33 mouse cellular contexts compared by ENCODE assay signal in the genomic region with DNA sequence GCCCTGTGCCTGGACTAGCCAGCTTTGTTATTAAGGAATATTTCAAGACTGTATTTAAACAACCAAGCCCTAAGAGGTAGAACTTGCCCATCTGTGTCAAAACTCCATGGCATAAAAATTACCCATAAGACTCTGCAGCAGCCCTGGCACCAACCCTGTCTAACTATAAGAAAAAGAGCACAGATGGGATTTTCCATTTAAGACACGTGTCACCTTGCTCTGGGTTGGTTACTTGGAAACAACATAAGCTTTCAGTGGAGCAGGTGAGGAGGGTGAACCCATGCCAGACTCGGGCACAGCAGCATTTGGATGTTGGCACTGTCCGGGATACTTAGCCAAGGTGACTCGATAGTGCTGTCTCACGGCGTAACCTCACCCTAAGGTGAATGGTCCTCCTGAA. TPM values are rescaled to one million over a fixed set of nuclear protein-coding genes. Genes with fewer than 3 reads are reported as not detected.
DNase-seq lines count a peak whose midpoint lies in the region; ATAC-seq and TF ChIP-seq lines count a peak whose summit lies in the region.
"Had no signal": no experiment of that assay in that cellular context is flagged by ENCODE, and none has a peak within 500 bp of the region (broad histone marks: within the 10 kb centered on the region; RNA-seq: fewer than 3 reads in every experiment).

No protein-coding gene starts in this region.

- H3K4me2 ChIP-seq in forebrain, embryonic 14.5 days (ENCODE audit: low read length), result no peak overlapping the region
- 0 out of 2 replicates have a peak overlapping the region, but pooled peaks have one; percentile 49 for H3K4me2 ChIP-seq in heart, embryonic 14.5 days (ENCODE audit: low read length)
- no peak overlapping the region for H3K4me2 ChIP-seq in heart, embryonic 11.5 days
- H3K4me2 ChIP-seq in stomach, embryonic 15.5 days, result no peak overlapping the region
- no peak overlapping the region for H3K4me2 ChIP-seq in stomach, postnatal 0 days (replicated peaks; ENCODE audit: low read depth)
- H3K4me2 ChIP-seq: embryonic facial prominence, embryonic 12.5 days; hindbrain, embryonic 14.5 days had no signal

- peak; percentile 51 for DNase-seq in forebrain, embryonic 14.5 days (ENCODE audit: low spot score)
- no peak for DNase-seq in forebrain, embryonic 10.5 days (ENCODE audit: extremely low spot score, low spot score)
- DNase-seq in layer of hippocampus, adult 2 months (ENCODE audit: low spot score in 2 of 2), result no peak
- no peak for DNase-seq in layer of hippocampus, adult 11-12 months (ENCODE audit: low spot score)
- no peak for DNase-seq in stomach, postnatal 0 days (ENCODE audit: low spot score)
- DNase-seq: adrenal gland, adult 8-10 months; cerebellum, adult 11 months; cerebellum, adult 9-10 months; embryo, embryonic 11 days; gastrocnemius, postnatal 14 days; kidney, adult 11 months; kidney, postnatal 36 days; lung, postnatal 36 days; thymus, postnatal 14 days had no signal

- H3K27ac ChIP-seq in forebrain, embryonic 14.5 days (ENCODE audit: low read depth, low read length), result 0 out of 2 replicates have a peak overlapping the region, but pooled peaks have one; percentile 22
- H3K27ac ChIP-seq in forebrain, embryonic 10.5 days, result no peak overlapping the region
- peak overlapping the region; percentile 48 to 65; a peak in 3 of 4 replicates for H3K27ac ChIP-seq in heart, embryonic 14.5 days (replicated peaks in 1 of 2; ENCODE audit: control insufficient read depth in 1 of 2, insufficient read depth in 1 of 2, low read depth in 2 of 2, low read length in 2 of 2)
- H3K27ac ChIP-seq in heart, embryonic 11.5 days (ENCODE audit: low read depth, low read length), result no peak overlapping the region
- peak overlapping the region; percentile 69 for H3K27ac ChIP-seq in layer of hippocampus, adult 2 months
- no peak overlapping the region for H3K27ac ChIP-seq in stomach, embryonic 15.5 days
- H3K27ac ChIP-seq in stomach, postnatal 0 days (replicated peaks), result no peak overlapping the region
- H3K27ac ChIP-seq: embryonic facial prominence, embryonic 12.5 days; hindbrain, embryonic 14.5 days; liver, embryonic 14.5 days; lung, embryonic 15.5 days had no signal

- H3K27me3 ChIP-seq in forebrain, embryonic 14.5 days (replicated peaks; ENCODE audit: control insufficient read depth, insufficient read depth, low read length), result no peaks in the 10 kb centered on the region
- H3K27me3 ChIP-seq in forebrain, embryonic 10.5 days (ENCODE audit: poor library complexity, severe bottlenecking), result no peaks in the 10 kb centered on the region; the same call in 1 of the 2 replicates
- no peaks in the 10 kb centered on the region for H3K27me3 ChIP-seq in heart, embryonic 14.5 days (ENCODE audit: control insufficient read depth, insufficient read depth, low read length)
- H3K27me3 ChIP-seq in heart, embryonic 11.5 days (ENCODE audit: control insufficient read depth, insufficient read depth, low read length), result 0 out of 2 replicates have a peak, but pooled peaks cover 3% of the 10 kb centered on the region
- no peaks in the 10 kb centered on the region for H3K27me3 ChIP-seq in stomach, embryonic 15.5 days (replicated peaks)
- H3K27me3 ChIP-seq in stomach, postnatal 0 days (ENCODE audit: control insufficient read depth, insufficient read depth, low read length), result no peaks in the 10 kb centered on the region
- H3K27me3 ChIP-seq: embryonic facial prominence, embryonic 12.5 days; lung, embryonic 15.5 days had no signal

- no peaks in the 10 kb centered on the region for H3K9me3 ChIP-seq in forebrain, embryonic 14.5 days (replicated peaks; ENCODE audit: control insufficient read depth, low read length)
- H3K9me3 ChIP-seq in forebrain, embryonic 10.5 days, result peaks cover 5% of the 10 kb centered on the region
- peaks cover 4% of the 10 kb centered on the region for H3K9me3 ChIP-seq in heart, embryonic 14.5 days (ENCODE audit: control insufficient read depth, low read length)
- no peaks in the 10 kb centered on the region; the same call in 1 of the 2 replicates for H3K9me3 ChIP-seq in heart, embryonic 11.5 days (replicated peaks; ENCODE audit: control insufficient read depth, low read length)
- H3K9me3 ChIP-seq in stomach, embryonic 15.5 days, result no peaks in the 10 kb centered on the region
- H3K9me3 ChIP-seq in stomach, postnatal 0 days (ENCODE audit: control insufficient read depth, low read length), result no peaks in the 10 kb centered on the region
- H3K9me3 ChIP-seq: embryonic facial prominence, embryonic 12.5 days; G1E; lung, embryonic 15.5 days had no signal

- no peak for TF ChIP-seq EP300 in stomach, postnatal 0 days (optimal IDR thresholded peaks at IDR 0.05)

- 82% methylated on average over 6 of the region's 6 CpGs for WGBS in forebrain, embryonic 14.5 days
- 93% methylated on average over 6 of the region's 6 CpGs for WGBS in forebrain, embryonic 10.5 days
- WGBS in heart, embryonic 14.5 days, result 93% methylated on average over 6 of the region's 6 CpGs
- WGBS in heart, embryonic 11.5 days (ENCODE audit: insufficient replicate concordance), result 89% methylated on average over 6 of the region's 6 CpGs
- WGBS in stomach, embryonic 15.5 days, result 91% methylated on average over 6 of the region's 6 CpGs
- 91% methylated on average over 6 of the region's 6 CpGs for WGBS in stomach, postnatal 0 days

- TF ChIP-seq CTCF in layer of hippocampus, adult 2 months (conservative IDR thresholded peaks at IDR 0.05), result no peak
- TF ChIP-seq CTCF in stomach, postnatal 0 days (IDR thresholded peaks at IDR 0.05; ENCODE audit: low read depth), result no peak

- H3K9ac ChIP-seq in forebrain, embryonic 14.5 days (ENCODE audit: low read length), result no peak overlapping the region
- no peak overlapping the region for H3K9ac ChIP-seq in heart, embryonic 14.5 days (ENCODE audit: low read length)
- no peak overlapping the region for H3K9ac ChIP-seq in heart, embryonic 11.5 days (ENCODE audit: low read depth, low read length)
- H3K9ac ChIP-seq in stomach, embryonic 15.5 days, result no peak overlapping the region
- H3K9ac ChIP-seq in stomach, postnatal 0 days (ENCODE audit: low read length), result no peak overlapping the region
- H3K9ac ChIP-seq: embryonic facial prominence, embryonic 12.5 days; hindbrain, embryonic 14.5 days; liver, embryonic 14.5 days; lung, embryonic 15.5 days had no signal

- ATAC-seq in forebrain, embryonic 14.5 days, result peak; percentile 54; the same call in 1 of the 2 replicates
- ATAC-seq in heart, embryonic 14.5 days (ENCODE audit: insufficient number of reproducible peaks, insufficient read depth, low FRiP score, low read depth), result no peak
- ATAC-seq in heart, embryonic 11.5 days (replicated peaks; ENCODE audit: insufficient number of reproducible peaks, low FRiP score, low TSS enrichment), result no peak
- 0 out of 2 replicates have a peak, but pooled peaks have one; percentile 22 for ATAC-seq in stomach, embryonic 15.5 days (ENCODE audit: insufficient read depth, low FRiP score, low read depth)
- no peak for ATAC-seq in stomach, postnatal 0 days (ENCODE audit: low FRiP score, low TSS enrichment)
- ATAC-seq: inflammation-experienced regulatory T-cells, adult 6 months had no signal

- peaks cover 9% of the 10 kb centered on the region for H3K4me1 ChIP-seq in forebrain, embryonic 14.5 days (ENCODE audit: control insufficient read depth, insufficient read depth, low read length)
- peaks cover 13% of the 10 kb centered on the region for H3K4me1 ChIP-seq in forebrain, embryonic 10.5 days
- H3K4me1 ChIP-seq in heart, embryonic 14.5 days (ENCODE audit: control insufficient read depth in 2 of 2, insufficient read depth in 2 of 2, low read length in 2 of 2), result peaks cover 14 to 17% of the 10 kb centered on the region in 2 experiments
- peaks cover 12% of the 10 kb centered on the region for H3K4me1 ChIP-seq in heart, embryonic 11.5 days (ENCODE audit: control insufficient read depth, insufficient read depth, low read length)
- peaks cover 6% of the 10 kb centered on the region; the same call in 1 of the 2 replicates for H3K4me1 ChIP-seq in stomach, embryonic 15.5 days
- H3K4me1 ChIP-seq in stomach, postnatal 0 days (replicated peaks; ENCODE audit: control insufficient read depth, insufficient read depth), result peaks cover 5% of the 10 kb centered on the region; the same call in 1 of the 2 replicates

- no peaks in the 10 kb centered on the region for H3K36me3 ChIP-seq in forebrain, embryonic 14.5 days (ENCODE audit: control insufficient read depth, insufficient read depth, low read length)
- no peaks in the 10 kb centered on the region for H3K36me3 ChIP-seq in forebrain, embryonic 10.5 days (replicated peaks)
- H3K36me3 ChIP-seq in heart, embryonic 14.5 days (ENCODE audit: control insufficient read depth, insufficient read depth, low read length), result no peaks in the 10 kb centered on the region
- no peaks in the 10 kb centered on the region for H3K36me3 ChIP-seq in heart, embryonic 11.5 days (ENCODE audit: control insufficient read depth, insufficient read depth, low read length)
- no peaks in the 10 kb centered on the region for H3K36me3 ChIP-seq in stomach, embryonic 15.5 days
- no peaks in the 10 kb centered on the region for H3K36me3 ChIP-seq in stomach, postnatal 0 days (ENCODE audit: control insufficient read depth, insufficient read depth, low read length)
- H3K36me3 ChIP-seq: embryonic facial prominence, embryonic 12.5 days; G1E; heart, embryonic 10.5 days; lung, embryonic 15.5 days had no signal

- H3K4me3 ChIP-seq in forebrain, embryonic 14.5 days (ENCODE audit: low read depth, low read length), result no peak overlapping the region
- no peak overlapping the region for H3K4me3 ChIP-seq in forebrain, embryonic 10.5 days
- no peak overlapping the region for H3K4me3 ChIP-seq in heart, embryonic 14.5 days (ENCODE audit: control insufficient read depth in 1 of 2, insufficient read depth in 1 of 2, low read depth in 1 of 2, low read length in 2 of 2)
- H3K4me3 ChIP-seq in heart, embryonic 11.5 days (ENCODE audit: low read depth, low read length), result no peak overlapping the region
- no peak overlapping the region for H3K4me3 ChIP-seq in layer of hippocampus, adult 2 months
- H3K4me3 ChIP-seq in stomach, embryonic 15.5 days (replicated peaks), result no peak overlapping the region
- no peak overlapping the region for H3K4me3 ChIP-seq in stomach, postnatal 0 days (ENCODE audit: low read depth, low read length)
- H3K4me3 ChIP-seq: embryonic facial prominence, embryonic 12.5 days; lung, embryonic 15.5 days; megakaryocyte, embryonic 14.5 days had no signal

RNA-seq across cellular contexts. Expression of a gene that starts 45.2 kb away (rescaled TPM):
- 0.09 TPM in 1 of 2 replicates, not detected in the other for polyA plus RNA-seq in forebrain, embryonic 14.5 days (2014; fragmentation: Nextera tagmentation; extraction: Ambion mirVana)
- polyA plus RNA-seq in forebrain, embryonic 10.5 days (2016; fragmentation: Nextera tagmentation; extraction: Ambion mirVana), result 0.09 TPM in 1 of 2 replicates, not detected in the other
- 0.18 and 0.51 TPM in 2 replicates for polyA plus RNA-seq in heart, embryonic 14.5 days (2014; fragmentation: Nextera tagmentation; extraction: Ambion mirVana)
- 0.53 TPM in 1 of 2 replicates, not detected in the other for polyA plus RNA-seq in heart, embryonic 11.5 days (2014; fragmentation: Nextera tagmentation; extraction: Ambion mirVana)
- under 1 TPM; 0.20 to 0.72 TPM for total RNA-seq in layer of hippocampus, adult 2 months (2021)
- not detected in 2 replicates for polyA plus RNA-seq in stomach, embryonic 15.5 days (2015; fragmentation: Nextera tagmentation; extraction: Ambion mirVana)
- not detected in 2 replicates for polyA plus RNA-seq in stomach, postnatal 0 days (2015; fragmentation: Nextera tagmentation; extraction: Ambion mirVana)
- total RNA-seq: adrenal gland, postnatal 4 days; gastrocnemius, postnatal 14 days; granulocyte monocyte progenitor cell, adult 5-6 weeks; heart, postnatal 4 days; monocyte, adult 5-6 weeks had no signal
- polyA plus RNA-seq: G1E; heart, embryonic 10.5 days; inflammation-experienced regulatory T-cells, adult 6 months; liver, embryonic 14.5 days; neural tube, embryonic 14.5 days; small intestine, adult 2 months; stomach, embryonic 14.5 days; urinary bladder, adult 2 months had no signal

Comparison
In these comparisons a context has a peak if more than half of its experiments do, and no peak if none do; other contexts are left out.
1. ATAC-seq: peak in forebrain, embryonic 14.5 days (single experiment) and stomach, embryonic 15.5 days (single experiment); none in heart, embryonic 14.5 days (single experiment), heart, embryonic 11.5 days (single experiment) and stomach, postnatal 0 days (single experiment).
2. H3K27ac ChIP-seq: peak in forebrain, embryonic 14.5 days (single experiment), heart, embryonic 14.5 days (2 of 2) and layer of hippocampus, adult 2 months (single experiment); none in forebrain, embryonic 10.5 days (single experiment), heart, embryonic 11.5 days (single experiment), stomach, embryonic 15.5 days (single experiment) and stomach, postnatal 0 days (single experiment).